Mouse (Mus musculus): Measurements from ENCODE around the gene Castor1. TPM values are rescaled to one million over a fixed set of nuclear protein-coding genes. Genes with fewer than 3 reads are reported as not detected.

The Castor1 gene
- polyA plus RNA-seq, 1 experiment, result 1.2 TPM

- no peak for TF ChIP-seq GATA1 (IDR thresholded peaks at IDR 0.05; ENCODE audit: low read length)
These were observed 20.1 kb downstream of the Castor1 start for GRCm38 (mm10) chr11:4238167-4238566.

GRCm38 (mm10) chr11:4239691-4240090, 21.7 kb downstream of the Castor1 start:
- TF ChIP-seq GATA1 (IDR thresholded peaks at IDR 0.05; ENCODE audit: low read length), result no peak

- no peak for TF ChIP-seq GATA1 (IDR thresholded peaks at IDR 0.05; ENCODE audit: low read length)
These were observed 22.1 kb downstream of the Castor1 start for GRCm38 (mm10) chr11:4240151-4240550.

- no peak for TF ChIP-seq GATA1 (IDR thresholded peaks at IDR 0.05; ENCODE audit: low read length)
These were observed 23.2 kb downstream of the Castor1 start for GRCm38 (mm10) chr11:4241180-4241579.

- TF ChIP-seq GATA1 (IDR thresholded peaks at IDR 0.05; ENCODE audit: low read length), result no peak
These were observed 28.1 kb downstream of the Castor1 start for GRCm38 (mm10) chr11:4246126-4246525.

- peak; percentile 19 for TF ChIP-seq GATA1 (IDR thresholded peaks at IDR 0.05; ENCODE audit: low read length)
These were observed 28.6 kb downstream of the Castor1 start for GRCm38 (mm10) chr11:4246623-4247022.

- TF ChIP-seq GATA1 (IDR thresholded peaks at IDR 0.05; ENCODE audit: low read length), result no peak
These were observed 29.4 kb downstream of the Castor1 start for GRCm38 (mm10) chr11:4247201-4247959.

GRCm38 (mm10) chr11:4249151-4249550, 31.1 kb downstream of the Castor1 start:
- TF ChIP-seq GATA1 (IDR thresholded peaks at IDR 0.05; ENCODE audit: low read length), result no peak

- no peak for TF ChIP-seq GATA1 (IDR thresholded peaks at IDR 0.05; ENCODE audit: low read length)
These were observed 32.3 kb downstream of the Castor1 start for GRCm38 (mm10) chr11:4250290-4250689.

GRCm38 (mm10) chr11:4251376-4251775, 33.4 kb downstream of the Castor1 start:
- TF ChIP-seq GATA1 (IDR thresholded peaks at IDR 0.05; ENCODE audit: low read length), result no peak

GRCm38 (mm10) chr11:4252886-4253285, 34.9 kb downstream of the Castor1 start:
- no peak for TF ChIP-seq GATA1 (IDR thresholded peaks at IDR 0.05; ENCODE audit: low read length)

GRCm38 (mm10) chr11:4256846-4257607, 39.0 kb downstream of the Castor1 start, which contains the start of gene Lif:
Gene Lif, plus strand, starts transcription at chr11:4257557.
- TF ChIP-seq GATA1 (IDR thresholded peaks at IDR 0.05; ENCODE audit: low read length), result no peak

- no peak for TF ChIP-seq GATA1 (IDR thresholded peaks at IDR 0.05; ENCODE audit: low read length)
These were observed 39.7 kb downstream of the Castor1 start for GRCm38 (mm10) chr11:4257756-4258155.

- TF ChIP-seq GATA1 (IDR thresholded peaks at IDR 0.05; ENCODE audit: low read length), result no peak
These were observed 40.6 kb downstream of the Castor1 start for GRCm38 (mm10) chr11:4258657-4259082.

GRCm38 (mm10) chr11:4260463-4261187, 42.6 kb downstream of the Castor1 start:
- TF ChIP-seq GATA1 (IDR thresholded peaks at IDR 0.05; ENCODE audit: low read length), result no peak

- TF ChIP-seq GATA1 (IDR thresholded peaks at IDR 0.05; ENCODE audit: low read length), result no peak
These were observed 43.1 kb downstream of the Castor1 start for GRCm38 (mm10) chr11:4261188-4261494.

Data from G1E-ER4 (cell line).